ENCODE assay signal across 26 mouse cellular contexts in genomic region chr13:112019575-112019974, GRCm38 (mm10).
A peak's percentile ranks its signal among the peaks of the same experiment; 100 is the strongest.
DNase-seq lines count a peak whose midpoint lies in the region; ATAC-seq lines count a peak whose summit lies in the region.
"Had no signal": no experiment of that assay in that cellular context is flagged by ENCODE, and none has a peak within 500 bp of the region (broad histone marks: within the 10 kb centered on the region; RNA-seq: fewer than 3 reads in every experiment).

No protein-coding gene starts in this region.

- H3K9me3 ChIP-seq in heart, embryonic 10.5 days: 0 out of 2 replicates have a peak, but pooled peaks cover under 1% of the 10 kb centered on the region
- no peaks in the 10 kb centered on the region for H3K9me3 ChIP-seq in intestine, embryonic 16.5 days (ENCODE audit: control insufficient read depth, low read length)
- H3K9me3 ChIP-seq: embryonic facial prominence, embryonic 12.5 days; forebrain, embryonic 10.5 days; forebrain, embryonic 15.5 days; lung, embryonic 15.5 days had no signal

- intact Hi-C loops in heart, postnatal 36 days (cut with DNase I): no loop called here

- H3K4me1 ChIP-seq in heart, embryonic 10.5 days: peaks cover 13% of the 10 kb centered on the region
- H3K4me1 ChIP-seq in intestine, embryonic 16.5 days (ENCODE audit: control insufficient read depth, insufficient read depth, low read length): no peaks in the 10 kb centered on the region
- H3K4me1 ChIP-seq: forebrain, embryonic 15.5 days had no signal

- DNase-seq in heart, embryonic 10.5 days (ENCODE audit: low spot score): peak; percentile 31
- no peak for DNase-seq in heart, postnatal 36 days
- DNase-seq in testis, postnatal 10 days (ENCODE audit: low spot score): peak; percentile 19
- DNase-seq in testis, postnatal 14 days (ENCODE audit: low spot score): no peak
- DNase-seq in layer of hippocampus, postnatal 14 days (ENCODE audit: low spot score in 2 of 2): no peak
- DNase-seq: cerebellum, adult 9-10 months; cerebellum, postnatal 36 days; embryo, embryonic 11 days; gastrocnemius, postnatal 25 days; heart, adult 18-20 months; kidney, adult 11 months; kidney, postnatal 14 days; layer of hippocampus, adult 9-11 months; lung, postnatal 4 days; midbrain, embryonic 14.5 days; right cerebral cortex, postnatal 25 days had no signal

- 87% methylated on average over 5 of the region's 5 CpGs for WGBS in heart, embryonic 10.5 days
- WGBS in intestine, embryonic 16.5 days: 87% methylated on average over 5 of the region's 5 CpGs

- H3K27me3 ChIP-seq in heart, embryonic 10.5 days (ENCODE audit: insufficient read depth, poor library complexity, severe bottlenecking): no peaks in the 10 kb centered on the region
- H3K27me3 ChIP-seq in intestine, embryonic 16.5 days (replicated peaks; ENCODE audit: control insufficient read depth, insufficient read depth, low read length): no peaks in the 10 kb centered on the region
- H3K27me3 ChIP-seq: CH12.LX; embryonic facial prominence, embryonic 12.5 days; forebrain, embryonic 15.5 days; heart, embryonic 12.5 days; lung, embryonic 15.5 days had no signal

- no peak overlapping the region for H3K4me3 ChIP-seq in heart, embryonic 10.5 days
- H3K4me3 ChIP-seq in intestine, embryonic 16.5 days (ENCODE audit: low read length): no peak overlapping the region
- H3K4me3 ChIP-seq: embryonic facial prominence, embryonic 12.5 days; forebrain, embryonic 10.5 days; forebrain, embryonic 15.5 days; heart, embryonic 12.5 days; lung, embryonic 15.5 days had no signal

- peak; percentile 75 for ATAC-seq in megakaryocyte, adult 5-6 weeks (ENCODE audit: poor library complexity, severe bottlenecking)
- no peak for ATAC-seq in intestine, embryonic 16.5 days
- ATAC-seq: activated CD4-positive, CD25-positive, alpha-beta regulatory T cell, adult 4 months; forebrain, embryonic 15.5 days had no signal

- H3K27ac ChIP-seq in heart, embryonic 10.5 days: no peak overlapping the region
- H3K27ac ChIP-seq in intestine, embryonic 16.5 days (ENCODE audit: low read length): no peak overlapping the region
- H3K27ac ChIP-seq: embryonic facial prominence, embryonic 12.5 days; forebrain, embryonic 10.5 days; forebrain, embryonic 15.5 days; hindbrain, embryonic 14.5 days had no signal

- H3K9ac ChIP-seq in intestine, embryonic 16.5 days (ENCODE audit: low read depth, low read length): no peak overlapping the region
- H3K9ac ChIP-seq: embryonic facial prominence, embryonic 12.5 days; forebrain, embryonic 15.5 days; heart, embryonic 12.5 days; hindbrain, embryonic 14.5 days; lung, embryonic 15.5 days had no signal

- H3K36me3 ChIP-seq in heart, embryonic 10.5 days: no peaks in the 10 kb centered on the region
- no peaks in the 10 kb centered on the region for H3K36me3 ChIP-seq in intestine, embryonic 16.5 days (ENCODE audit: control insufficient read depth, insufficient read depth, low read length)
- H3K36me3 ChIP-seq: embryonic facial prominence, embryonic 12.5 days; forebrain, embryonic 10.5 days; forebrain, embryonic 15.5 days; heart, embryonic 12.5 days; lung, embryonic 15.5 days had no signal

- no peak overlapping the region for H3K4me2 ChIP-seq in intestine, embryonic 16.5 days (ENCODE audit: low read depth, low read length)
- H3K4me2 ChIP-seq: embryonic facial prominence, embryonic 12.5 days; forebrain, embryonic 15.5 days; heart, embryonic 12.5 days; hindbrain, embryonic 14.5 days; lung, embryonic 15.5 days had no signal

Comparison
In these comparisons a context has a peak if more than half of its experiments do, and no peak if none do; other contexts are left out.
1. DNase-seq: peak in heart, embryonic 10.5 days (single experiment) and testis, postnatal 10 days (single experiment); none in heart, postnatal 36 days (0 of 2), testis, postnatal 14 days (single experiment) and layer of hippocampus, postnatal 14 days (0 of 2).